Mouse (Mus musculus) right cerebral cortex, adult 18-20 months (tissue): Measurements from ENCODE around the gene Ube2o.
"Not testable (repeated sequence)": the region's sequence is repeated elsewhere in the genome, so short reads cannot be mapped to it uniquely, and the experiment has no call there.

Experiments used
- DNase-seq: peaks from one replicate; pipeline ENCODE4 v3.0.0; 2022; ENCODE audit warnings: mixed read lengths

The Ube2o gene

GRCm38 (mm10) chr11:116508689-116509088, 72.6 kb downstream of the Ube2o start:
- no peak for DNase-seq

- no peak for DNase-seq
These were observed 74.9 kb downstream of the Ube2o start for GRCm38 (mm10) chr11:116506151-116506875.

GRCm38 (mm10) chr11:116505573-116505972, 75.7 kb downstream of the Ube2o start:
- DNase-seq, result no peak

- no peak for DNase-seq
These were observed 76.7 kb downstream of the Ube2o start for GRCm38 (mm10) chr11:116504516-116504915.

- DNase-seq, result peak; percentile 31
These were observed 80.1 kb downstream of the Ube2o start for GRCm38 (mm10) chr11:116501005-116501746.

GRCm38 (mm10) chr11:116499018-116499417, 82.2 kb downstream of the Ube2o start:
- no peak for DNase-seq

GRCm38 (mm10) chr11:116498596-116498995, 82.7 kb downstream of the Ube2o start:
- no peak for DNase-seq

- DNase-seq, result no peak
These were observed 83.9 kb downstream of the Ube2o start for GRCm38 (mm10) chr11:116497313-116497712.

GRCm38 (mm10) chr11:116494474-116495174, 86.6 kb downstream of the Ube2o start:
- DNase-seq, result peak; percentile 86

- DNase-seq, result no peak
These were observed 87.4 kb downstream of the Ube2o start, which contains the start of gene Prpsap1 for GRCm38 (mm10) chr11:116493795-116494252. TSS of gene Prpsap1 (minus strand) at chr11:116494202.

- no peak for DNase-seq
These were observed 88.1 kb downstream of the Ube2o start for GRCm38 (mm10) chr11:116493191-116493590.

GRCm38 (mm10) chr11:116492507-116492906, 88.7 kb downstream of the Ube2o start:
- not testable (repeated sequence) for DNase-seq

GRCm38 (mm10) chr11:116491338-116491737, 89.9 kb downstream of the Ube2o start:
- no peak for DNase-seq

GRCm38 (mm10) chr11:116490232-116491107, 90.8 kb downstream of the Ube2o start:
- DNase-seq, result peak; percentile 89

- no peak for DNase-seq
These were observed 91.4 kb downstream of the Ube2o start for GRCm38 (mm10) chr11:116489771-116490231.

GRCm38 (mm10) chr11:116488693-116489375, 92.4 kb downstream of the Ube2o start:
- DNase-seq, result no peak

- no peak for DNase-seq
These were observed 93.0 kb downstream of the Ube2o start for GRCm38 (mm10) chr11:116488207-116488606.
